Mouse (Mus musculus): ENCODE data around the gene Tmigd3. TPM values are rescaled to one million over a fixed set of nuclear protein-coding genes. Genes with fewer than 3 reads are reported as not detected.
A peak's percentile ranks its signal among the peaks of the same experiment; 100 is the strongest.
"Not testable (repeated sequence)": the region's sequence is repeated elsewhere in the genome, so short reads cannot be mapped to it uniquely, and the experiment has no call there.

Gene Tmigd3
- polyA plus RNA-seq, 1 experiment: not detected

GRCm38 (mm10) chr3:105912097-105912880, 41.6 kb downstream of the Tmigd3 start:
- Histone ChIP-seq H3K36me3 (ENCODE audit: control insufficient read depth, insufficient read depth) (no peaks in the 10 kb centered on the region), H3K79me2 (ENCODE audit: control insufficient read depth, insufficient read depth) (no peaks in the 10 kb centered on the region), H3K79me3 (ENCODE audit: low read depth) (no peaks in the 10 kb centered on the region), H3K27me3 (ENCODE audit: control insufficient read depth, insufficient read depth, insufficient read length) (peaks cover 7% of the 10 kb centered on the region), H3K4me3 (ENCODE audit: insufficient read depth, poor library complexity, severe bottlenecking) (no peak overlapping the region), H3ac (ENCODE audit: control insufficient read depth, insufficient read length, low read depth) (no peak overlapping the region)
- TF ChIP-seq MAX (IDR thresholded peaks at IDR 0.05) (no peak), MYOD1 (IDR thresholded peaks at IDR 0.05; ENCODE audit: control insufficient read depth, insufficient read length, low read depth) (no peak), USF1 (IDR thresholded peaks at IDR 0.05; ENCODE audit: low read depth) (no peak), FOSL1 (IDR thresholded peaks at IDR 0.05; ENCODE audit: insufficient read depth, low read length, poor library complexity, severe bottlenecking) (no peak), MYOG (IDR thresholded peaks at IDR 0.05; ENCODE audit: control insufficient read depth, extremely low read depth, insufficient read length) (no peak), CTCF (IDR thresholded peaks at IDR 0.05; ENCODE audit: control insufficient read depth, insufficient read depth, insufficient read length) (no peak), CEBPB (IDR thresholded peaks at IDR 0.05; ENCODE audit: low read depth) (no peak)

GRCm38 (mm10) chr3:105913839-105914681, 43.4 kb downstream of the Tmigd3 start:
- Histone ChIP-seq H3ac (ENCODE audit: control insufficient read depth, insufficient read length, low read depth) (no peak overlapping the region), H3K36me3 (ENCODE audit: control insufficient read depth, insufficient read depth) (no peaks in the 10 kb centered on the region), H3K79me2 (ENCODE audit: control insufficient read depth, insufficient read depth) (no peaks in the 10 kb centered on the region), H3K27me3 (ENCODE audit: control insufficient read depth, insufficient read depth, insufficient read length) (peaks cover 7% of the 10 kb centered on the region), H3K4me3 (ENCODE audit: insufficient read depth, poor library complexity, severe bottlenecking) (no peak overlapping the region), H3K79me3 (ENCODE audit: low read depth) (no peaks in the 10 kb centered on the region)
- TF ChIP-seq FOSL1 (IDR thresholded peaks at IDR 0.05; ENCODE audit: insufficient read depth, low read length, poor library complexity, severe bottlenecking) (no peak), CTCF (IDR thresholded peaks at IDR 0.05; ENCODE audit: control insufficient read depth, insufficient read depth, insufficient read length) (no peak), MAX (IDR thresholded peaks at IDR 0.05) (no peak), USF1 (IDR thresholded peaks at IDR 0.05; ENCODE audit: low read depth) (no peak), CEBPB (IDR thresholded peaks at IDR 0.05; ENCODE audit: low read depth) (no peak), MYOD1 (IDR thresholded peaks at IDR 0.05; ENCODE audit: control insufficient read depth, insufficient read length, low read depth) (no peak), MYOG (IDR thresholded peaks at IDR 0.05; ENCODE audit: control insufficient read depth, extremely low read depth, insufficient read length) (no peak)

- no peaks in the 10 kb centered on the region for H3K36me3 ChIP-seq (ENCODE audit: control insufficient read depth, insufficient read depth)
- TF ChIP-seq FOSL1 (IDR thresholded peaks at IDR 0.05; ENCODE audit: insufficient read depth, low read length, poor library complexity, severe bottlenecking) (no peak), USF1 (IDR thresholded peaks at IDR 0.05; ENCODE audit: low read depth) (no peak), CEBPB (IDR thresholded peaks at IDR 0.05; ENCODE audit: low read depth) (no peak), CTCF (IDR thresholded peaks at IDR 0.05; ENCODE audit: control insufficient read depth, insufficient read depth, insufficient read length) (no peak), MYOD1 (IDR thresholded peaks at IDR 0.05; ENCODE audit: control insufficient read depth, insufficient read length, low read depth) (no peak), MAX (IDR thresholded peaks at IDR 0.05) (no peak), MYOG (IDR thresholded peaks at IDR 0.05; ENCODE audit: control insufficient read depth, extremely low read depth, insufficient read length) (no peak)
- no peaks in the 10 kb centered on the region for H3K79me3 ChIP-seq (ENCODE audit: low read depth)
- H3K4me3 ChIP-seq (ENCODE audit: insufficient read depth, poor library complexity, severe bottlenecking): no peak overlapping the region
- H3ac ChIP-seq (ENCODE audit: control insufficient read depth, insufficient read length, low read depth): no peak overlapping the region
- peaks cover 7% of the 10 kb centered on the region for H3K27me3 ChIP-seq (ENCODE audit: control insufficient read depth, insufficient read depth, insufficient read length)
- H3K79me2 ChIP-seq (ENCODE audit: control insufficient read depth, insufficient read depth): no peaks in the 10 kb centered on the region
Observed at GRCm38 (mm10) chr3:105915281-105915680, 44.6 kb downstream of the Tmigd3 start.

GRCm38 (mm10) chr3:105916455-105916854, 45.8 kb downstream of the Tmigd3 start:
- H3K79me2 ChIP-seq (ENCODE audit: control insufficient read depth, insufficient read depth); H3K27me3 ChIP-seq (ENCODE audit: control insufficient read depth, insufficient read depth, insufficient read length); H3K4me3 ChIP-seq (ENCODE audit: insufficient read depth, poor library complexity, severe bottlenecking); H3K79me3 ChIP-seq (ENCODE audit: low read depth); H3K36me3 ChIP-seq (ENCODE audit: control insufficient read depth, insufficient read depth); H3ac ChIP-seq (ENCODE audit: control insufficient read depth, insufficient read length, low read depth): not testable (repeated sequence)

GRCm38 (mm10) chr3:105917656-105918354, 47.1 kb downstream of the Tmigd3 start:
- Histone ChIP-seq H3ac (ENCODE audit: control insufficient read depth, insufficient read length, low read depth) (no peak overlapping the region), H3K4me3 (ENCODE audit: insufficient read depth, poor library complexity, severe bottlenecking) (no peak overlapping the region), H3K36me3 (ENCODE audit: control insufficient read depth, insufficient read depth) (no peaks in the 10 kb centered on the region), H3K27me3 (ENCODE audit: control insufficient read depth, insufficient read depth, insufficient read length) (no peaks in the 10 kb centered on the region), H3K79me2 (ENCODE audit: control insufficient read depth, insufficient read depth) (no peaks in the 10 kb centered on the region), H3K79me3 (ENCODE audit: low read depth) (no peaks in the 10 kb centered on the region)
- TF ChIP-seq USF1 (IDR thresholded peaks at IDR 0.05; ENCODE audit: low read depth) (peak; percentile 57), CTCF (IDR thresholded peaks at IDR 0.05; ENCODE audit: control insufficient read depth, insufficient read depth, insufficient read length) (no peak)
